ENCODE assay signal across 8 mouse cellular contexts in genomic region chr14:20179080-20179479, GRCm38 (mm10). TPM values are rescaled to one million over a fixed set of nuclear protein-coding genes. Genes with fewer than 3 reads are reported as not detected.
A peak's percentile ranks its signal among the peaks of the same experiment; 100 is the strongest.
DNase-seq lines count a peak whose midpoint lies in the region; ATAC-seq lines count a peak whose summit lies in the region.

No protein-coding gene starts in this region.

- no peaks in the 10 kb centered on the region for H3K36me3 ChIP-seq in midbrain, embryonic 12.5 days
- H3K36me3 ChIP-seq in midbrain, embryonic 14.5 days (ENCODE audit: control insufficient read depth, insufficient read depth, low read length), result no peaks in the 10 kb centered on the region
- H3K36me3 ChIP-seq in intestine, embryonic 14.5 days (ENCODE audit: control insufficient read depth, insufficient read depth, low read length), result no peaks in the 10 kb centered on the region
- H3K36me3 ChIP-seq in stomach, embryonic 15.5 days, result no peaks in the 10 kb centered on the region

- 13% methylated on average over 3 of the region's 3 CpGs for WGBS in midbrain, embryonic 12.5 days
- 16% methylated on average over 3 of the region's 3 CpGs for WGBS in midbrain, embryonic 14.5 days
- WGBS in intestine, embryonic 14.5 days, result 54% methylated on average over 3 of the region's 3 CpGs
- WGBS in stomach, embryonic 15.5 days, result 43% methylated on average over 3 of the region's 3 CpGs

- DNase-seq in heart, adult 8-10 months (ENCODE audit: low spot score), result peak; percentile 24
- no peak for DNase-seq in heart, postnatal 36 days
- DNase-seq in midbrain, embryonic 14.5 days, result no peak
- DNase-seq in intestine, embryonic 14.5 days (ENCODE audit: low spot score), result no peak
- no peak for DNase-seq in urinary bladder, postnatal 10 days (ENCODE audit: low spot score)
- no peak for DNase-seq in cerebellum, postnatal 4 days (ENCODE audit: low spot score in 2 of 2)

- H3K9me3 ChIP-seq in midbrain, embryonic 12.5 days, result no peaks in the 10 kb centered on the region
- H3K9me3 ChIP-seq in midbrain, embryonic 14.5 days (ENCODE audit: control insufficient read depth, low read length), result no peaks in the 10 kb centered on the region
- no peaks in the 10 kb centered on the region for H3K9me3 ChIP-seq in intestine, embryonic 14.5 days (ENCODE audit: control insufficient read depth, low read length)
- no peaks in the 10 kb centered on the region for H3K9me3 ChIP-seq in stomach, embryonic 15.5 days

- H3K4me3 ChIP-seq in midbrain, embryonic 12.5 days, result no peak overlapping the region
- H3K4me3 ChIP-seq in midbrain, embryonic 14.5 days (replicated peaks; ENCODE audit: low read depth, low read length), result no peak overlapping the region
- no peak overlapping the region for H3K4me3 ChIP-seq in intestine, embryonic 14.5 days (ENCODE audit: low read depth, low read length)
- H3K4me3 ChIP-seq in stomach, embryonic 15.5 days (replicated peaks), result peak overlapping the region; percentile 61; the same call in 1 of the 2 replicates

- peak overlapping the region; percentile 94 for H3K4me2 ChIP-seq in midbrain, embryonic 12.5 days (replicated peaks)
- no peak overlapping the region for H3K4me2 ChIP-seq in midbrain, embryonic 14.5 days (ENCODE audit: low read length)
- peak overlapping the region; percentile 91 for H3K4me2 ChIP-seq in intestine, embryonic 14.5 days (ENCODE audit: low read length)
- peak overlapping the region; percentile 88 for H3K4me2 ChIP-seq in stomach, embryonic 15.5 days

- H3K27ac ChIP-seq in midbrain, embryonic 12.5 days (replicated peaks), result no peak overlapping the region
- H3K27ac ChIP-seq in midbrain, embryonic 14.5 days (replicated peaks; ENCODE audit: low read depth, low read length), result no peak overlapping the region
- no peak overlapping the region for H3K27ac ChIP-seq in intestine, embryonic 14.5 days (ENCODE audit: low read depth)
- no peak overlapping the region for H3K27ac ChIP-seq in stomach, embryonic 15.5 days

- H3K27me3 ChIP-seq in midbrain, embryonic 12.5 days, result peaks cover 18% of the 10 kb centered on the region
- H3K27me3 ChIP-seq in midbrain, embryonic 14.5 days (ENCODE audit: control insufficient read depth, insufficient read depth, low read length), result no peaks in the 10 kb centered on the region; the same call in 1 of the 2 replicates
- no peaks in the 10 kb centered on the region for H3K27me3 ChIP-seq in intestine, embryonic 14.5 days (replicated peaks; ENCODE audit: control insufficient read depth, insufficient read depth, low read length)
- H3K27me3 ChIP-seq in stomach, embryonic 15.5 days (replicated peaks), result no peaks in the 10 kb centered on the region

- ATAC-seq in midbrain, embryonic 12.5 days (ENCODE audit: low FRiP score, low read depth), result no peak
- no peak for ATAC-seq in midbrain, embryonic 14.5 days (ENCODE audit: low FRiP score, low TSS enrichment)
- ATAC-seq in intestine, embryonic 14.5 days (replicated peaks; ENCODE audit: low FRiP score, low TSS enrichment, low read depth), result no peak
- ATAC-seq in stomach, embryonic 15.5 days (ENCODE audit: insufficient read depth, low FRiP score, low read depth), result no peak

- H3K4me1 ChIP-seq in midbrain, embryonic 12.5 days, result peaks cover 48% of the 10 kb centered on the region
- H3K4me1 ChIP-seq in midbrain, embryonic 14.5 days (ENCODE audit: control insufficient read depth, insufficient read depth, low read length), result peaks cover 12% of the 10 kb centered on the region; the same call in 1 of the 2 replicates
- peaks cover 16% of the 10 kb centered on the region for H3K4me1 ChIP-seq in intestine, embryonic 14.5 days (replicated peaks; ENCODE audit: control insufficient read depth, insufficient read depth, low read length)
- H3K4me1 ChIP-seq in stomach, embryonic 15.5 days, result peaks cover 25% of the 10 kb centered on the region

- intact Hi-C loops in heart, postnatal 36 days (cut with DNase I), result no loop called here

- H3K9ac ChIP-seq in midbrain, embryonic 12.5 days (replicated peaks), result no peak overlapping the region
- no peak overlapping the region for H3K9ac ChIP-seq in midbrain, embryonic 14.5 days (replicated peaks; ENCODE audit: low read length)
- H3K9ac ChIP-seq in intestine, embryonic 14.5 days (ENCODE audit: low read length), result no peak overlapping the region
- H3K9ac ChIP-seq in stomach, embryonic 15.5 days, result no peak overlapping the region

RNA-seq across cellular contexts. Expression of gene Kcnk5, which starts 2.5 kb away (rescaled TPM):
- total RNA-seq in heart, adult 8-10 months (2022), result 1 to 10 TPM in 1 of 4 experiments, under 1 TPM in 3; 0.52 to 1.3 (median 0.75) TPM
- under 1 TPM; 0.54 to 0.75 TPM for total RNA-seq in heart, postnatal 36 days (2021)
- 6.7 and 7.4 TPM in 2 replicates for polyA plus RNA-seq in midbrain, embryonic 12.5 days (2016; fragmentation: Nextera tagmentation; extraction: Ambion mirVana)
- 0.43 and 0.88 TPM in 2 replicates for polyA plus RNA-seq in midbrain, embryonic 14.5 days (2014; fragmentation: Nextera tagmentation; extraction: Ambion mirVana)
- polyA plus RNA-seq in intestine, embryonic 14.5 days (2014; fragmentation: Nextera tagmentation; extraction: Ambion mirVana), result 5.6 and 7.3 TPM in 2 replicates
- 7.6 and 7.9 TPM in 2 replicates for polyA plus RNA-seq in stomach, embryonic 15.5 days (2015; fragmentation: Nextera tagmentation; extraction: Ambion mirVana)

RNA-seq across cellular contexts. Expression of gene Saysd1, which starts 40.7 kb away (rescaled TPM):
- total RNA-seq in heart, adult 8-10 months (2022), result 1 to 10 TPM; 2.6 to 3.2 (median 2.7) TPM
- total RNA-seq in heart, postnatal 36 days (2021), result 1 to 10 TPM; 2.7 to 3.2 TPM
- polyA plus RNA-seq in midbrain, embryonic 12.5 days (2016; fragmentation: Nextera tagmentation; extraction: Ambion mirVana), result 11.2 and 12.1 TPM in 2 replicates
- polyA plus RNA-seq in midbrain, embryonic 14.5 days (2014; fragmentation: Nextera tagmentation; extraction: Ambion mirVana), result 13.7 and 15.1 TPM in 2 replicates
- 13.1 and 13.7 TPM in 2 replicates for polyA plus RNA-seq in intestine, embryonic 14.5 days (2014; fragmentation: Nextera tagmentation; extraction: Ambion mirVana)
- 11.8 and 13.1 TPM in 2 replicates for polyA plus RNA-seq in stomach, embryonic 15.5 days (2015; fragmentation: Nextera tagmentation; extraction: Ambion mirVana)
